Mouse (Mus musculus) MEL (cell line): Measurements from ENCODE around the gene Spsb2. TPM values are rescaled to one million over a fixed set of nuclear protein-coding genes. Genes with fewer than 3 reads are reported as not detected.

ENCODE experiments used
- DNase-seq: peaks from one replicate; pipeline ENCODE4 v3.0.0; 2011; ENCODE audit warnings: low read depth, low spot score
- H3K27ac ChIP-seq: 2 replicates; pipeline ENCODE4 v1.5.1; 2012; ENCODE audit warnings: low read depth, mild to moderate bottlenecking, control low read depth, low read length, moderate library complexity; ENCODE audit not compliant: control insufficient read depth
- H3K27me3 ChIP-seq, 2 experiments: fragments of 150-350 bp in 1 of 2; sonication (generic) in 1 of 2; 2 replicates each; pipeline ENCODE4 v1.6.1; 2012; ENCODE audit warnings: low read length in 2 of 2, mild to moderate bottlenecking in 2 of 2, improper control_type of control experiment in 1 of 2, moderate library complexity in 1 of 2; ENCODE audit not compliant: insufficient read depth in 2 of 2, control insufficient read depth in 1 of 2
- H3K36me3 ChIP-seq, 2 experiments: 2 replicates each; pipeline ENCODE4 v1.6.1; 2012 to 2014; ENCODE audit warnings: low read length in 2 of 2, improper control_type of control experiment in 1 of 2, inconsistent platforms in 1 of 2, mild to moderate bottlenecking in 1 of 2; ENCODE audit not compliant: insufficient read depth in 2 of 2, control insufficient read depth in 1 of 2
- H3K4me1 ChIP-seq, 2 experiments: fragments of 150-350 bp in 1 of 2; sonication (generic) in 1 of 2; 2 replicates each; pipeline ENCODE4 v1.6.1; 2012; ENCODE audit warnings: low read length in 2 of 2, improper control_type of control experiment in 1 of 2, mild to moderate bottlenecking in 1 of 2; ENCODE audit not compliant: insufficient read depth in 2 of 2, control insufficient read depth in 1 of 2
- H3K4me3 ChIP-seq, 2 experiments: fragments of 150-350 bp in 1 of 2; sonication (generic) in 1 of 2; 2 replicates each; pipeline ENCODE4 v1.5.1; 2012; ENCODE audit warnings: low read depth in 2 of 2, low read length in 2 of 2, mild to moderate bottlenecking in 2 of 2, moderate library complexity in 2 of 2, control low read depth in 1 of 2, improper control_type of control experiment in 1 of 2; ENCODE audit not compliant: control insufficient read depth in 1 of 2, insufficient read depth in 1 of 2
- H3K79me2 ChIP-seq: 2 replicates; pipeline ENCODE4 v1.6.1; 2012; ENCODE audit warnings: mild to moderate bottlenecking, low read length, moderate library complexity; ENCODE audit not compliant: control insufficient read depth, poor library complexity, insufficient read depth
- H3K9ac ChIP-seq: 2 replicates; pipeline ENCODE4 v1.6.1; 2012; ENCODE audit warnings: low read depth, mild to moderate bottlenecking, control low read depth, low read length, moderate library complexity; ENCODE audit not compliant: control insufficient read depth, poor library complexity, severe bottlenecking
- H3K9me3 ChIP-seq: fragments of 150-350 bp; sonication (generic); replicated peaks from 2 replicates; pipeline ENCODE4 v1.6.1; 2012; ENCODE audit warnings: mild to moderate bottlenecking, low read length, improper control_type of control experiment, moderate library complexity; ENCODE audit not compliant: insufficient read depth
- BHLHE40 ChIP-seq: IDR thresholded peaks from 2 replicates; pipeline ENCODE4 v1.6.1; 2012; ENCODE audit warnings: low read depth, mild to moderate bottlenecking, inconsistent platforms, low read length, improper control_type of control experiment, borderline replicate concordance
- CTCF ChIP-seq, 3 experiments: IDR thresholded peaks in 2 of 3; conservative IDR thresholded peaks in 1 of 3; 2 replicates each; pipeline ENCODE4 v1.5.1; 2011 to 2012; ENCODE audit warnings: low read length in 3 of 3, low read depth in 2 of 3, mild to moderate bottlenecking in 2 of 3, improper control_type of control experiment in 1 of 3, inconsistent platforms in 1 of 3, mixed read lengths in 1 of 3, moderate library complexity in 1 of 3; ENCODE audit not compliant: control insufficient read depth in 1 of 3, insufficient read depth in 1 of 3, poor library complexity in 1 of 3, severe bottlenecking in 1 of 3
- ELF1 ChIP-seq: IDR thresholded peaks from 2 replicates; pipeline ENCODE4 v1.6.1; 2014; ENCODE audit warnings: low read depth, mild to moderate bottlenecking, inconsistent platforms, low read length, improper control_type of control experiment, moderate library complexity
- EP300 ChIP-seq, 2 experiments: IDR thresholded peaks; 2 replicates each; pipeline ENCODE4 v1.6.1; 2011; ENCODE audit warnings: improper control_type of control experiment in 2 of 2, low read length in 2 of 2, low read depth in 1 of 2, mild to moderate bottlenecking in 1 of 2
- GABPA ChIP-seq: IDR thresholded peaks from 2 replicates; pipeline ENCODE4 v1.6.1; 2012; ENCODE audit warnings: low read depth, mild to moderate bottlenecking, inconsistent platforms, low read length, improper control_type of control experiment, moderate library complexity
- GATA1 ChIP-seq: IDR thresholded peaks from 2 replicates; pipeline ENCODE4 v1.6.1; 2011; ENCODE audit warnings: low read depth, low read length, improper control_type of control experiment
- HCFC1 ChIP-seq: IDR thresholded peaks from 2 replicates; pipeline ENCODE4 v1.6.1; 2012; ENCODE audit warnings: low read depth, mild to moderate bottlenecking, inconsistent platforms, low read length, improper control_type of control experiment, moderate library complexity
- JUND ChIP-seq: IDR thresholded peaks from 2 replicates; pipeline ENCODE4 v1.6.1; 2011; ENCODE audit warnings: low read depth, mild to moderate bottlenecking, improper control_type of control experiment, low read length
- KAT2A ChIP-seq: conservative IDR thresholded peaks from 2 replicates; pipeline ENCODE4 v1.6.1; 2012; ENCODE audit warnings: low read depth, low read length, improper control_type of control experiment, inconsistent platforms
- MAZ ChIP-seq: IDR thresholded peaks from 2 replicates; pipeline ENCODE4 v1.6.1; 2012; ENCODE audit warnings: low read depth, mild to moderate bottlenecking, inconsistent platforms, low read length, improper control_type of control experiment
- MYC ChIP-seq: IDR thresholded peaks from 2 replicates; pipeline ENCODE4 v1.6.1; 2011; ENCODE audit warnings: low read depth, mild to moderate bottlenecking, low read length, improper control_type of control experiment, moderate library complexity
- POLR2A ChIP-seq, 2 experiments: IDR thresholded peaks; 2 replicates each; pipeline ENCODE4 v1.6.1; 2011 to 2012; ENCODE audit warnings: low read length in 2 of 2, mild to moderate bottlenecking in 2 of 2, control low read depth in 1 of 2, improper control_type of control experiment in 1 of 2, low read depth in 1 of 2, moderate library complexity in 1 of 2; ENCODE audit not compliant: control insufficient read depth in 1 of 2, insufficient read depth in 1 of 2, poor library complexity in 1 of 2
- POLR2AphosphoS2 ChIP-seq: IDR thresholded peaks from 2 replicates; pipeline ENCODE4 v1.6.1; 2011; ENCODE audit warnings: low read length, improper control_type of control experiment
- RAD21 ChIP-seq: IDR thresholded peaks from 2 replicates; pipeline ENCODE4 v1.6.1; 2011; ENCODE audit warnings: mild to moderate bottlenecking, low read depth, low read length, improper control_type of control experiment
- RCOR1 ChIP-seq: IDR thresholded peaks from 2 replicates; pipeline ENCODE4 v1.6.1; 2012; ENCODE audit warnings: low read depth, mild to moderate bottlenecking, inconsistent platforms, low read length, improper control_type of control experiment
- SIN3A ChIP-seq: IDR thresholded peaks from 2 replicates; pipeline ENCODE4 v1.6.1; 2012; ENCODE audit warnings: low read length, improper control_type of control experiment, inconsistent platforms
- SMC3 ChIP-seq: IDR thresholded peaks from 2 replicates; pipeline ENCODE4 v1.6.1; 2011; ENCODE audit warnings: low read depth, low read length, improper control_type of control experiment
- TAL1 ChIP-seq: IDR thresholded peaks from 2 replicates; pipeline ENCODE4 v1.6.1; 2012; ENCODE audit warnings: mild to moderate bottlenecking, inconsistent platforms, low read length, moderate library complexity, mixed read lengths
- TBP ChIP-seq: IDR thresholded peaks from 2 replicates; pipeline ENCODE4 v1.8.0; 2011; ENCODE audit warnings: low read depth, low read length, improper control_type of control experiment
- TCF12 ChIP-seq: IDR thresholded peaks from 2 replicates; pipeline ENCODE4 v1.6.1; 2014; ENCODE audit warnings: low read depth, mild to moderate bottlenecking, inconsistent platforms, low read length, improper control_type of control experiment, moderate library complexity
- UBTF ChIP-seq: IDR thresholded peaks from 2 replicates; pipeline ENCODE4 v1.6.1; 2012; ENCODE audit warnings: low read depth, mild to moderate bottlenecking, inconsistent platforms, low read length, improper control_type of control experiment, moderate library complexity, borderline replicate concordance; ENCODE audit not compliant: insufficient read depth
- USF1 ChIP-seq: IDR thresholded peaks from 2 replicates; pipeline ENCODE4 v1.6.1; 2014; ENCODE audit warnings: low read depth, mild to moderate bottlenecking, inconsistent platforms, low read length, improper control_type of control experiment, moderate library complexity
- USF2 ChIP-seq, 2 experiments: IDR thresholded peaks; 2 replicates each; pipeline ENCODE4 v1.6.1; 2011 to 2012; ENCODE audit warnings: improper control_type of control experiment in 2 of 2, low read length in 2 of 2, borderline replicate concordance in 1 of 2, inconsistent platforms in 1 of 2, low read depth in 1 of 2, mild to moderate bottlenecking in 1 of 2; ENCODE audit not compliant: insufficient read depth in 1 of 2
- ZC3H11A ChIP-seq: IDR thresholded peaks from 2 replicates; pipeline ENCODE4 v1.6.1; 2012; ENCODE audit warnings: low read depth, mild to moderate bottlenecking, inconsistent platforms, low read length, improper control_type of control experiment
- ZKSCAN1 ChIP-seq: IDR thresholded peaks from 2 replicates; pipeline ENCODE4 v1.6.1; 2012; ENCODE audit warnings: low read depth, mild to moderate bottlenecking, inconsistent platforms, low read length, improper control_type of control experiment, moderate library complexity
- polyA plus RNA-seq, 2 experiments: library from polyadenylated mRNA; stranded (reverse) in 1 of 2; unstranded in 1 of 2; fragments of >175 nt in 1 of 2; fragments of >200 nt in 1 of 2; gene quantifications; 2 replicates each; pipeline versions ENCODE4 v1.2.1 to v1.2.4; 2012; ENCODE audit warnings: low replicate concordance in 2 of 2, low read depth in 1 of 2; ENCODE audit not compliant: insufficient read length in 2 of 2, insufficient read depth in 1 of 2, missing spikeins in 1 of 2
- total RNA-seq: library from RNA; depleted of rRNA; stranded (reverse); fragments of 300-350 nt; gene quantifications from 2 replicates; pipeline ENCODE4 v1.2.3, GENCODE M21; 2012

Spsb2 gene
- total and polyA plus RNA-seq, 3 experiments: 7.3 to 7.7 TPM; not detected in 1

- H3K79me2 ChIP-seq: peaks cover 14% of the 10 kb centered on the region
- H3K4me3 ChIP-seq: peak overlapping the region; percentile 31 to 40; a peak in 3 of 4 replicates
- H3K9ac ChIP-seq: peak overlapping the region; percentile 71
- DNase-seq: peak; percentile 94
- H3K9me3 ChIP-seq: no peaks in the 10 kb centered on the region
- H3K4me1 ChIP-seq: peaks cover 2 to 32% of the 10 kb centered on the region in 2 experiments; a peak in 3 of 4 replicates
- peaks cover 0 to 2% of the 10 kb centered on the region in 2 experiments; a peak in 1 of 4 replicates for H3K36me3 ChIP-seq
- H3K27ac ChIP-seq: peak overlapping the region; percentile 24; the same call in 1 of the 2 replicates
- TF ChIP-seq CTCF (IDR thresholded peaks at IDR 0.05 in 2 of 3, conservative IDR thresholded peaks at IDR 0.05 in 1 of 3; ENCODE audit: control insufficient read depth in 1 of 3, insufficient read depth in 1 of 3, low read depth in 2 of 3, low read length in 3 of 3, poor library complexity in 1 of 3, severe bottlenecking in 1 of 3) (peak; percentile 92 to 95 (median 94)), MYC (0 out of 2 replicates have a peak, but pooled peaks have one; percentile 20), JUND (no peak), USF2 (IDR thresholded peaks at IDR 0.05; ENCODE audit: borderline replicate concordance in 1 of 2, insufficient read depth in 1 of 2, low read depth in 1 of 2, low read length in 2 of 2) (no peak), HCFC1 (peak; percentile 75), SIN3A (peak; percentile 73; the same call in 1 of the 2 replicates), GABPA (no peak), BHLHE40 (no peak), RAD21 (peak; percentile 95), TCF12 (0 out of 2 replicates have a peak, but pooled peaks have one; percentile 26), RCOR1 (no peak), MAZ (peak; percentile 61; the same call in 1 of the 2 replicates), KAT2A (no peak), TAL1 (no peak), SMC3 (peak; percentile 80), ZKSCAN1 (no peak), ELF1 (peak; percentile 16; the same call in 1 of the 2 replicates), POLR2AphosphoS2 (no peak; the same call in 1 of the 2 replicates), TBP (0 out of 2 replicates have a peak, but pooled peaks have one; percentile 54), UBTF (no peak), ZC3H11A (peak; percentile 56), GATA1 (no peak), USF1 (no peak), POLR2A (IDR thresholded peaks at IDR 0.05; ENCODE audit: control insufficient read depth in 1 of 2, insufficient read depth in 1 of 2, low read depth in 1 of 2, low read length in 2 of 2, poor library complexity in 1 of 2) (peak in 1 of 2 experiments; percentile 51; a peak in 2 of 4 replicates), EP300 (IDR thresholded peaks at IDR 0.05; ENCODE audit: low read depth in 1 of 2, low read length in 2 of 2) (no peak)
- no peaks in the 10 kb centered on the region for H3K27me3 ChIP-seq
Measured at GRCm38 (mm10) chr6:124759259-124759658, 49.2 kb upstream of the Spsb2 start.
